Mouse (Mus musculus): ENCODE results near the gene Gng10. TPM values are rescaled to one million over a fixed set of nuclear protein-coding genes. Genes with fewer than 3 reads are reported as not detected.
A peak's percentile ranks its signal among the peaks of the same experiment; 100 is the strongest.

The Gng10 gene
- polyA plus RNA-seq, 1 experiment from 2014 or later: 39.5 TPM

DNA sequence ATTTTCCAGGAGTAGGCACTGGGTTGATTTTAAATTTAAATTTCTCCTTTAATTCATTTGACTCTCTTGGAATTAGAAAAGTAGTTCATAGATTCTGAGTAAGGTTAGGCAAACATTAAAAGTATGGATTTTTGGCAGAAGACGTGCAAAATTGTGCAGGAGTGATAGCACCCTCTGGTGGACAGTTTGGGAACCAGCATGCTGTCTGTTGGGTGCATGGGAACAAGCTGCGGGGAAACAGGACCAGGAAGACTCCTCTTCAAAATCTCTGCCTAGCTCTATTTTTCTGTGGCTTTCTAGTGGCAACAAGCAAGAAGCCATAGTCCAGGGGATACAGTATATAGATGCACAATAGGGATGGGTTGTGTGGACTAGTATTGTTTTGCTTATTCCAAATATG is 35.2 kb upstream of the Gng10 start:
- no peak overlapping the region for H3K4me2 ChIP-seq
- H3K27ac ChIP-seq: no peak overlapping the region
- 10% methylated on average over 2 of the region's 2 CpGs for WGBS
- no peak overlapping the region for H3K4me3 ChIP-seq
- H3K9ac ChIP-seq: no peak overlapping the region
- no peaks in the 10 kb centered on the region for H3K36me3 ChIP-seq
- no peaks in the 10 kb centered on the region for H3K9me3 ChIP-seq (replicated peaks)
- H3K4me1 ChIP-seq (replicated peaks): peaks cover 17% of the 10 kb centered on the region
- ATAC-seq (replicated peaks; ENCODE audit: insufficient number of reproducible peaks, insufficient read depth, low FRiP score, low read depth): no peak
- no peaks in the 10 kb centered on the region for H3K27me3 ChIP-seq

DNA sequence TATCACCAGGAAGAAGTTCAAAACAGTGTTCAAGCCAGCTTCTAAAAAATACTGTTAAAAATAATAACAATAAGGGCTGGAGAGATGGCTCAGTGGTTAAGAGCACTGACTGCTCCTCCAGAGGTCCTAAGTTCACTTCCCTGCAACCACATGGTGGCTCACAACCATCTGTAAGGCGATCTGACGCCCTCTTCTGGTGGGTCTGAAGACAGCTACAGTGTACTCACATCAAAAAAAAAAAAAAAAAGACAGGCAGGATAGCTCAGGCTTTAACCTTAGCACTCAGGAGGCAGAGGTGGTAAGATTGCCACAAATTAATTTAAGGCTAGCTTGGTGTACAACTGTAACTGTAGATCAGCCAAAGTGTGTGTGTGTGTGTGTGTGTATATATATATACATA is 34.3 kb upstream of the Gng10 start:
- Histone ChIP-seq H3K9ac (no peak overlapping the region), H3K4me1 (replicated peaks) (peaks cover 26% of the 10 kb centered on the region), H3K4me2 (no peak overlapping the region), H3K4me3 (no peak overlapping the region), H3K9me3 (replicated peaks) (no peaks in the 10 kb centered on the region), H3K27me3 (no peaks in the 10 kb centered on the region), H3K27ac (no peak overlapping the region), H3K36me3 (no peaks in the 10 kb centered on the region)
- 3% methylated on average over 2 of the region's 2 CpGs for WGBS
- ATAC-seq (replicated peaks; ENCODE audit: insufficient number of reproducible peaks, insufficient read depth, low FRiP score, low read depth): no peak

DNA sequence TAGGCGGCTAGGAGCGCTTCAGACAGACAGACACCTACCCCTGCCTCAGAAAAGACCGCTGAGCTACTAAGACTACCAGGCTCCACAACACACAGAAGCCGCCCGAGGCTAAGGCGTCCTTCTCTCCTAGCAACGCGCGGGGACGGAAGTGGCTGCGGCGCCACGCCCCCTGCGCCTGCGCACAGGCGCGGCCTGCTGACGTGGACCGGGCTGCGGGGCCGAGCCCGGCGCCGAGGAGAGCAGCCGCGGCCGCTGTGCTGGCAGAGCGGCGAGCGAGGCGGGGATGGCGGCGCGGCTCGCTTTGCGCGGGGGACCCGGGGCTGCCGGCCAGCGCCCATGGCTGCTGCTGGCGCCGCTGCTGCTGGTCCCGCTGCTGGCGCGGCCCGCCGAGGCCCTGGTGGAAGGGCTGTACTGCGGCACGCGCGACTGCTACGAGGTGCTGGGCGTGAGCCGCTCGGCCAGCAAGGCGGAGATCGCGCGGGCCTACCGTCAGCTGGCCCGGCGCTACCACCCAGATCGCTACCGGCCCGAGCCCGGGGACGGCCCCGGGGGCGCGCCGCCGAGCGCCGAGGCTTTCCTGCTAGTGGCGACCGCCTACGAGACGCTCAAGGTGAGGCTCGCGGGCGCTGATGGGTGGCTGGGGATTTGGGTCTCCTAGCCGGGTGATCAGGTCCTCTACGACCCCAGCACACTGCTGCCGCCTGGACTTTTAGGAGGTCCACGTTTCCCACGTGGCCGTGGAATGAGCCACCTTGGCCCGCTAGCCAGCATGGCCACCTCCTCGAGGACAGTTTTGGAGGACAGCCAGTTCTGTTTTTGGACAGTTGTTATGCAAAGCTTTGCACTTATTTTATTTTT is 31.7 kb upstream of the Gng10 start, which contains the start of gene Gm20503:
TSS of gene Gm20503 (plus strand) at position 263 of the 858 bp plus-strand sequence.
- peak within 1 kb of the TSS; percentile 81 for H3K4me2 ChIP-seq
- peak; percentile 96 for ATAC-seq (replicated peaks; ENCODE audit: insufficient number of reproducible peaks, insufficient read depth, low FRiP score, low read depth)
- WGBS: under 1% methylated on average over 89 of the region's 89 CpGs
- no peaks in the 10 kb centered on the region for H3K36me3 ChIP-seq
- H3K27ac ChIP-seq: peak within 1 kb of the TSS; percentile 93
- peaks cover 32% of the 10 kb centered on the region for H3K4me1 ChIP-seq (replicated peaks)
- peak within 1 kb of the TSS; percentile 90 for H3K4me3 ChIP-seq
- peak within 1 kb of the TSS; percentile 91 for H3K9ac ChIP-seq
- no peaks in the 10 kb centered on the region for H3K9me3 ChIP-seq (replicated peaks)
- H3K27me3 ChIP-seq: no peaks in the 10 kb centered on the region

DNA sequence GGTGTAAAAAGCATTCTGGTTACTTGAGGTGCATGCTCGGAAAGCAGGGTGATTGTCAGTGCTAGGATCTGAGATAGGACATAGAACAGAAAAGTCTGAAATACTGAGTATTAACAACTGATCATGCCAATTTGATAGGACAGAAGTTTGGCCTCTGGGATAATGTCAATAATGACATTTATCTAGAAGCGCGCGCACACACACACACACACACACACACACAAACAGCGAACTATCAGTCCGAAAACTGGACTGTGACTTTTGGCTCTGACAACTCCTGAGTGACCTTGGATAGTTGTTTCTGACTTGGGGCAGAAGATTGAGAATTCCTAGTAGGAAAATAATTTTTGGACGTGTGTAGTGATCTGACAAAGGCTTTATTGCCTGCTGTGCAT is 31.1 kb upstream of the Gng10 start:
- Histone ChIP-seq H3K27ac (peak overlapping the region; percentile 93; the same call in 1 of the 2 replicates), H3K4me2 (peak overlapping the region; percentile 81), H3K4me3 (peak overlapping the region; percentile 90), H3K27me3 (no peaks in the 10 kb centered on the region), H3K9ac (peak overlapping the region; percentile 91), H3K36me3 (no peaks in the 10 kb centered on the region), H3K4me1 (replicated peaks) (peaks cover 32% of the 10 kb centered on the region), H3K9me3 (replicated peaks) (no peaks in the 10 kb centered on the region)
- 18% methylated on average over 7 of the region's 7 CpGs for WGBS
- ATAC-seq (replicated peaks; ENCODE audit: insufficient number of reproducible peaks, insufficient read depth, low FRiP score, low read depth): no peak

DNA sequence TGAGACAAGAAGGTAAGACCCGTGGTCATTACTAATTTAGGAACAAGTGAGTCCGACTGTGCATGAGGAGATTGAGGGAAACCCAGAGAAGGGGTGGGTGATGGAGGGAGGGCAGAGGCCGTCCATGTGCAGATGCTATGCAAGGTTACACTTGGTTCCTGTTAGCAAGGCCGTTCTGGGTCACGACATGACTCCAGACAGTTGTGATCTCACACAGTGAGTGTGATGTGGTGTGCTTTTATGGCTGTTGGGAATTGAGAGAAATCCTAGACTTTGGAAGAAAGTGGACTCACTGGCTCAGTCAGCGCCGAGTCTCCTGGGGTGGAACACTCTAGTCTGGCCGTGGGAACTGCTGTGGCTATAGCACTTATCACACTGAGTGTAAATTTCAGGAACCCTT is 28.7 kb upstream of the Gng10 start:
- Histone ChIP-seq H3K27me3 (no peaks in the 10 kb centered on the region), H3K4me3 (no peak overlapping the region), H3K9me3 (replicated peaks) (no peaks in the 10 kb centered on the region), H3K9ac (no peak overlapping the region), H3K36me3 (no peaks in the 10 kb centered on the region), H3K4me1 (replicated peaks) (peaks cover 34% of the 10 kb centered on the region), H3K4me2 (no peak overlapping the region), H3K27ac (no peak overlapping the region)
- no peak for ATAC-seq (replicated peaks; ENCODE audit: insufficient number of reproducible peaks, insufficient read depth, low FRiP score, low read depth)
- 57% methylated on average over 8 of the region's 8 CpGs for WGBS

DNA sequence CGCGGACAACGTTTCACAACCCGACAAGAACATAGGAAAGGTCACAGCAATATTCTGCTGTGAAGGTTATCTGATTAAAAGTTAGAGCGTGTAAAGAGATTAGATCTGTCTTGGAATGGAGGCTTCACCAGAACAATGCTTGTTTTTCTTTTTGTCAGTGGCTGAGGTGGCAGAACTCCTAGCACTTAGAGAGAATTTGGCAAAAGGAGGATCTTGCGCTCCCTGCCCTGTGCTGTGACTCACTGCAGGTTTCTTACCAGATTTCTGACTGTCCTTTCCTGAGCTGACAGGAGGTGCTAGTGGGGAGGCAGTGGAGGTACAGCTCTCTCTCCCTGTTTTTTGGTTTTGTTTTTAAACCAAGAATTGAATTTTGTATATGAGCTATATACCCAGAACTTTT is 27.9 kb upstream of the Gng10 start:
- Histone ChIP-seq H3K27ac (no peak overlapping the region), H3K4me3 (no peak overlapping the region), H3K27me3 (no peaks in the 10 kb centered on the region), H3K9ac (no peak overlapping the region), H3K4me2 (no peak overlapping the region), H3K36me3 (no peaks in the 10 kb centered on the region), H3K4me1 (replicated peaks) (peaks cover 38% of the 10 kb centered on the region), H3K9me3 (replicated peaks) (no peaks in the 10 kb centered on the region)
- ATAC-seq (replicated peaks; ENCODE audit: insufficient number of reproducible peaks, insufficient read depth, low FRiP score, low read depth): no peak
- 67% methylated on average over 6 of the region's 6 CpGs for WGBS

DNA sequence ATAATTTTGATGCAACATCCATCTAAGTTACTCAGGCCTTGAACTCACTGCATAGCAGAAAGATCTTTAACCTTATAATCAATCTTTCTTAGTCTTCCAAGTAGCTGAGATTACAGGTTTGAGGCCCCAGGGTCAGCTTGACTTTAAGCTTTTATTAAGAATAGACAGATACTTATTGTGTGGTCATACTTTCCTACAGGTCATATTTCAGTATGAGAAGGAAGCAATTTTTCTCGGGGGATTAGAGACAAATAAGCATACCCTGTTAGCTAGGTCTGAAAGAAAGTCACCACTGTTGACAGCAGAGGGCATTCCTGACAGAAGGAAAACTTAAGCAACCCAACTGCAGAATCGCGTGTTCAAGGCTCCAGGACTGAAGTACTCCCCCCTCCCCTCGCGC is 26.9 kb upstream of the Gng10 start:
- no peak for ATAC-seq (replicated peaks; ENCODE audit: insufficient number of reproducible peaks, insufficient read depth, low FRiP score, low read depth)
- 75% methylated on average over 5 of the region's 5 CpGs for WGBS
- Histone ChIP-seq H3K4me1 (replicated peaks) (peaks cover 35% of the 10 kb centered on the region), H3K27me3 (no peaks in the 10 kb centered on the region), H3K4me3 (no peak overlapping the region), H3K9me3 (replicated peaks) (no peaks in the 10 kb centered on the region), H3K4me2 (no peak overlapping the region), H3K36me3 (no peaks in the 10 kb centered on the region), H3K9ac (no peak overlapping the region), H3K27ac (no peak overlapping the region)

DNA sequence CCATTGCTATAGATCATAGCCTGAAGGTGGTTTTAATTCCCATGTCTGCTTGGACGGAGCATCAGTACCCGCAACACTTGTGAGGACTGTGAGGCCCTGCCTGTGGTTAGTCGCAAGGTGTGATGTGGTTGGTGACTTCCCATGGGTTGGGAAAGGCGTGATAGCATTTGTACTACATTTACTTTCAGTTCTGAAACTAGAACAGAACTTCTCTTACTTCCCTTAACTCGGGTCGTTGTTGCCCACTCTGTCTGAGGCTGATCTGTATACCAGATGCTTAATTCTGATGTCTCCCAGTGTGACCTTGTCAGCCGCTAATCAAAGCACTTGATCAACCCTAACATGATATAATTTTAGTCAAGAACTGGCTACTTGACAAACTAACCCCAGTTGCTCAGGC is 25.7 kb upstream of the Gng10 start:
- WGBS: 87% methylated on average over 7 of the region's 7 CpGs
- no peak for ATAC-seq (replicated peaks; ENCODE audit: insufficient number of reproducible peaks, insufficient read depth, low FRiP score, low read depth)
- Histone ChIP-seq H3K9ac (no peak overlapping the region), H3K27me3 (no peaks in the 10 kb centered on the region), H3K4me3 (no peak overlapping the region), H3K4me2 (no peak overlapping the region), H3K27ac (no peak overlapping the region), H3K4me1 (replicated peaks) (peaks cover 35% of the 10 kb centered on the region), H3K36me3 (no peaks in the 10 kb centered on the region), H3K9me3 (replicated peaks) (no peaks in the 10 kb centered on the region)

DNA sequence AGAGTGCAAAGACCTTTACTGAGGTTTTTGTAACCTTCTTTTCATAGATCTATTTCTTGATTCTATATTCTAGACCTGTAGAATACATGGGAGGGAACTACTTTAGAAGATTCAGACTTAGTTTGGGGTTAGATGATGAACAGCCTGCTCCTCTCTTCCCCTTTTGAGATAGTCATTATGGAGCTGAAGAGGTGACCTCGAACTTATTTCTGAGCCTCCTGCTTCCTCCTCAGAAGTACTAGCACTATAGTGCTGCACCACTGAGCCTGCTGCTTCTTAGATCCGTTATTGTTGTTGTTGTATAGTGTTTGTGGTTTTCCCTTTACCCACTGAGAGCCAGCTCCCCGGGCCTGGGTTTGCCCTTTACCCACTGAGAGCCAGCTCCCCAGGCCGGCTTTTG is 25.2 kb upstream of the Gng10 start:
- no peak for ATAC-seq (replicated peaks; ENCODE audit: insufficient number of reproducible peaks, insufficient read depth, low FRiP score, low read depth)
- peaks cover 32% of the 10 kb centered on the region for H3K4me1 ChIP-seq (replicated peaks)
- 72% methylated on average over 4 of the region's 4 CpGs for WGBS

DNA sequence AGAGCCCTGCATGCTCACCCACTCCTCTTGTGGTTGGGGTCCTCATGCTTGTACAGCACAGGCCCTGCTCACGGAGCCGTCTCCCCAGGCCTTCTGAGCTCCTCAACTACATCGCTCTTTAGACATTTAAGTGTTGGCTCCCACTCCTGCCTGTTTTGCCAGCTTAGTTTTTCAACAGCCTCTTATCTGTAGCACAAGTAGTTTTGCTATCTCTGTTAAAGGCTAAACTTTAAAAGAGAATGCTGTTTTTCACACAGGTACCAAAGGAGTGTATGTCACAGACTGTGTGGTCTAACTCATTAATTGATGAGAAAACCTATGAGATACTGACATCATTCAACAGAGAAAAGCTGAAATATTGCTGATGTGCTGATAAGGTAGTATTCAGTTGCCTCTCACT is 23.4 kb upstream of the Gng10 start:
- WGBS: 26% methylated on average over 3 of the region's 3 CpGs
- no peaks in the 10 kb centered on the region for H3K27me3 ChIP-seq
- no peak overlapping the region for H3K4me2 ChIP-seq
- no peak overlapping the region for H3K4me3 ChIP-seq
- no peak for ATAC-seq (replicated peaks; ENCODE audit: insufficient number of reproducible peaks, insufficient read depth, low FRiP score, low read depth)
- no peaks in the 10 kb centered on the region for H3K9me3 ChIP-seq (replicated peaks)
- H3K4me1 ChIP-seq (replicated peaks): peaks cover 16% of the 10 kb centered on the region
- no peak overlapping the region for H3K27ac ChIP-seq
- no peaks in the 10 kb centered on the region for H3K36me3 ChIP-seq
- no peak overlapping the region for H3K9ac ChIP-seq

More for the DNA sequence above, 25.2 kb upstream of the Gng10 start:
- Histone ChIP-seq H3K4me3 (no peak overlapping the region), H3K9me3 (replicated peaks) (no peaks in the 10 kb centered on the region), H3K4me2 (no peak overlapping the region), H3K36me3 (no peaks in the 10 kb centered on the region), H3K27me3 (no peaks in the 10 kb centered on the region), H3K27ac (no peak overlapping the region), H3K9ac (no peak overlapping the region)

DNA sequence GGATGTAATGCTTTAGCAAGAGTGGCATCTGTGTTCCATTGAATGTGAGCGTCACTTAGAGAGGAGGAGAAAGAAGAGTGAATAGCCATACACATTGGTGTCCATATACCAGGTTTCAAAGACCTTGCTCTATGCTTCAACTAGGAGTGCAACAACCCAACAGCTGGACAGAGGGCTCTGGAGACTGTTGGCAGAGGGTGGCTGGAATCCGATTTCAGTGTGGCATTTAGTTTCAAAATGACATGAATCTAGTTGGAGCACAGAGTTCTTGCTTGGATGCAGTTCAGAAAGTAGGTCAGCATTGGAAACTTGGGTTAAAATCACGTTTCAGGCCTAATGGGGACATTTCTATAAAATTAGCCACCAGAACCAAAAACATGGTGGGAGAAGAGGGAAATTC is 19.7 kb upstream of the Gng10 start:
- Histone ChIP-seq H3K36me3 (peaks cover 17% of the 10 kb centered on the region; the same call in 1 of the 2 replicates), H3K27me3 (no peaks in the 10 kb centered on the region), H3K4me3 (no peak overlapping the region), H3K9me3 (replicated peaks) (no peaks in the 10 kb centered on the region), H3K4me1 (replicated peaks) (peaks cover 14% of the 10 kb centered on the region), H3K27ac (no peak overlapping the region), H3K4me2 (no peak overlapping the region), H3K9ac (no peak overlapping the region)
- WGBS: 84% methylated on average over 3 of the region's 3 CpGs
- ATAC-seq (replicated peaks; ENCODE audit: insufficient number of reproducible peaks, insufficient read depth, low FRiP score, low read depth): no peak

DNA sequence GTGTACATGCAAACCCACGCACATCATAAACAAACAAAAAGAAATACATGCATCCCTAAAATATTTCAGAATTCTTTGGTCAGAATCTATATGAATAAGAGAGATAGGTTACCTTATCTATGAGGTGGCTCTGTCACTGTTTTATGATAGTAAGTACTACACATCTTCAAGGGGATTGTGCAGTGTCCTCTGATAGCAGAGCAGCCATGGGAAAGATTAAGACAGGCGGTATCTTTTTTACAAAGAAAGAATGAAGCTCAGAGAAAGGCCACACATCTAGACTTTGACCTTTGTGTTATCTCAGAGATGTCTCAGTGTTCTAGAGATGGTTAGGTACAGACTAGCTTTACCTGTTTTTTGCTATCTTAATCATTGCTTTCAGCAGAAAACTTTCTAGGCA is 18.0 kb upstream of the Gng10 start:
- Histone ChIP-seq H3K27me3 (no peaks in the 10 kb centered on the region), H3K9ac (no peak overlapping the region), H3K27ac (no peak overlapping the region), H3K4me3 (no peak overlapping the region), H3K4me2 (no peak overlapping the region), H3K9me3 (replicated peaks) (no peaks in the 10 kb centered on the region), H3K4me1 (replicated peaks) (peaks cover 9% of the 10 kb centered on the region), H3K36me3 (peaks cover 24% of the 10 kb centered on the region; the same call in 1 of the 2 replicates)
- no peak for ATAC-seq (replicated peaks; ENCODE audit: insufficient number of reproducible peaks, insufficient read depth, low FRiP score, low read depth)
- WGBS: 87% methylated on average over 2 of the region's 2 CpGs

Data from heart, embryonic 15.5 days (tissue).